Mouse (Mus musculus): ENCODE data around the gene Slc25a22.

GRCm38 (mm10) chr7:141432741-141433516, 4.8 kb downstream of the Slc25a22 start:
- TF ChIP-seq POLR2A (IDR thresholded peaks at IDR 0.05; ENCODE audit: control insufficient read depth, low read depth, low read length) (no peak), CTCF (IDR thresholded peaks at IDR 0.05; ENCODE audit: control insufficient read depth, insufficient read depth, insufficient replicate concordance, low read depth, low read length) (no peak)

Measured in testis, adult 2 months (tissue).